Mouse (Mus musculus) E14TG2a.4 (cell line): ENCODE measurements around the gene Itpkb.

Experiments used
- H3K27me3 ChIP-seq: 2 replicates; pipeline ENCODE4 v1.6.1; 2014; ENCODE audit warnings: low read length, control low read depth; ENCODE audit not compliant: insufficient read depth
- H3K36me3 ChIP-seq: 2 replicates; pipeline ENCODE4 v1.6.1; 2014; ENCODE audit warnings: low read length, control low read depth; ENCODE audit not compliant: insufficient read depth
- H3K4me1 ChIP-seq: replicated peaks from 2 replicates; pipeline ENCODE4 v1.6.1; 2014; ENCODE audit warnings: low read depth, low read length, control low read depth
- H3K4me3 ChIP-seq: replicated peaks from 2 replicates; pipeline ENCODE4 v1.5.1; 2014; ENCODE audit warnings: mild to moderate bottlenecking, low read length
- H3K9me3 ChIP-seq: 2 replicates; pipeline ENCODE4 v1.6.1; 2014; ENCODE audit warnings: low read length, control low read depth
- CTCF ChIP-seq: conservative IDR thresholded peaks from 2 replicates; pipeline ENCODE4 v1.5.1; 2014; ENCODE audit warnings: low read length
- NANOG ChIP-seq: IDR thresholded peaks from 2 replicates; pipeline ENCODE4 v1.6.1; 2014; ENCODE audit warnings: borderline replicate concordance, low read length, mixed read lengths
- POU5F1 ChIP-seq: IDR thresholded peaks from 2 replicates; pipeline ENCODE4 v1.6.1; 2014; ENCODE audit warnings: low read length, borderline replicate concordance

Itpkb gene

GRCm38 (mm10) chr1:180290358-180290757, 39.9 kb upstream of the Itpkb start:
- peaks cover 27% of the 10 kb centered on the region for H3K4me1 ChIP-seq
- TF ChIP-seq NANOG (no peak), POU5F1 (no peak), CTCF (no peak)
- H3K4me3 ChIP-seq, result no peak overlapping the region
- H3K36me3 ChIP-seq, result no peaks in the 10 kb centered on the region
- H3K9me3 ChIP-seq, result no peaks in the 10 kb centered on the region
- H3K27me3 ChIP-seq, result peaks cover 12% of the 10 kb centered on the region

DNA sequence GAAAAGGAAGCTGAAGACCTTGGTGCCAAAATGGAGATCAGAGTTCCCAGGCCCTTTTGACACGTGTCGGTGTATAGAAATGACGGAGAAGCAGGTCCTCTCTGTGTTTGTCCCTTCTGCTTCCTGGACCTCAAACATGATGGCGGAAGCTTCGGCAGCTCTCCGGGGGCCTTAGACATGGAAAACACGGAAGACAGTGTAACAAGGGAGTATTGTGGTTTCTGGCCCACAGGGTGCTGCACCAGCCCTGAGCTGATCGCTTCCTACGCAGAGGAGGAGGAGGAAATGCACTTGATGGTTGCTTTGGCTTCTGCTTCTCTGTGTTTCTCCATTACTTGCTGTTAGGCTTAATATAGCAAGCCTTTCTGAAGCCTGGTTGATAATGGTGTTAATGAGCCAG, 34.2 kb upstream of the Itpkb start:
- Histone ChIP-seq H3K4me1 (peaks cover 9% of the 10 kb centered on the region), H3K4me3 (no peak overlapping the region), H3K36me3 (no peaks in the 10 kb centered on the region), H3K9me3 (no peaks in the 10 kb centered on the region), H3K27me3 (no peaks in the 10 kb centered on the region; the same call in 1 of the 2 replicates)
- TF ChIP-seq POU5F1, result no peak
- TF ChIP-seq CTCF, result no peak
- no peak for TF ChIP-seq NANOG

DNA sequence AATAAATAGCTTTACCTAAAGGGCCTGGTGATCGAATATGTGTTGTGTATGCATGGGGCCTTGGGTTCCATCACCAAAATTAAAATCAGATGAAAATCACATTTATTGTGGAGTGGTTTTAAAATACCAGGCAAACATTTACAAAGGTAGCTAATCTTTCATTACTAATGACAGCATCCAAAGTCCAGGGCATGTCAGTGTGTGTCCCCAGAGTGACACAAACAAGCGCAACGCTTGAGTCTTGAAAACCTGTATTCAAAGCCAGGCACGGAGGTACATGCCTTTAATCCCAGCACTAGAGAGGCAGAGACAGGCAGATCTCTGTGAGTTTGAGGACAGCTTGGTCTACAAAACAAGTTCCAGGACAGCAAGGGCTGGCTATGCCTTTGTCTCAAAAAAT, 30.6 kb upstream of the Itpkb start:
- Histone ChIP-seq H3K36me3 (no peaks in the 10 kb centered on the region), H3K27me3 (no peaks in the 10 kb centered on the region; the same call in 1 of the 2 replicates), H3K9me3 (no peaks in the 10 kb centered on the region), H3K4me1 (peaks cover 25% of the 10 kb centered on the region), H3K4me3 (no peak overlapping the region)
- TF ChIP-seq POU5F1, result no peak
- no peak for TF ChIP-seq CTCF
- TF ChIP-seq NANOG, result no peak

DNA sequence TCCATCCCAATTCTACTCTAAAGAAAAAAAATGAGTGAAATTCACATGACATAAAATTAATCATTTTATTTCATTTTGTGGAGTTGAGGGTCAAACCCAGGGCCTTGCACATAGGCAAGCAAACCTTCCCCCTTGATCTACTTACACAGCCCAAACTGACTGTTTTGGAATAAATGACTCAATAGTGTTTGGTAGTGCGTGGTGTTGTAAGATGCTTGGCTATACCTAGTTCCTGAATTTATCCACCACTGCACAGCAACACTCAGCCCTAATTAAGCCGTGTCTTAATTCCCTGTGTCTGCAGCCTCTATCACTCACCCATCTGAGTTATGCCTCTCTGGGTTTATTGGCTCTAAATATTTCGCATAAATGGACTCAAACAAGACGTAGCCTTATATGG, 30.0 kb upstream of the Itpkb start:
- TF ChIP-seq CTCF (no peak), POU5F1 (no peak), NANOG (no peak)
- no peaks in the 10 kb centered on the region for H3K36me3 ChIP-seq
- H3K4me1 ChIP-seq, result peaks cover 25% of the 10 kb centered on the region
- H3K27me3 ChIP-seq, result no peaks in the 10 kb centered on the region; the same call in 1 of the 2 replicates
- H3K9me3 ChIP-seq, result no peaks in the 10 kb centered on the region
- H3K4me3 ChIP-seq, result no peak overlapping the region

DNA sequence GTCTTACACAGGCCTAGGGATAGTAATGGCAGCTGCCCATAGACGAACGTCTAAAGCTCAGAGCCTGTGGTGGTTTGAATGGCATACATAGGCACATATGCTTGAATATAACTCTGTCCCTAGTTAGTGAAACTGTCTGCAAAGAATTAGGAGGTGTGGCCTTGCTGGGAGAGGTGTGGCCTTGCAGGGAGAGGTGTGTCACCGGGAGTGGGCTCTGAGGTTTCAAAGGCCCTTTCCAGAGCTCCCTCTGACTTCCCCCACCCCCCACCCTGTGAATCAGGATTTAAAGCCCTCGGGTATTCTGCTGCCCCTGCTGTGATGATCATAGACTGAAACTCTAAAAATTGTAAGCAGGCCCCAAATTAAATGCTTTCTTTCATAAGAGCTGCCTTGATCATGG, 29.3 kb upstream of the Itpkb start:
- no peaks in the 10 kb centered on the region for H3K36me3 ChIP-seq
- no peak for TF ChIP-seq NANOG
- TF ChIP-seq CTCF, result no peak
- TF ChIP-seq POU5F1, result no peak
- H3K9me3 ChIP-seq, result no peaks in the 10 kb centered on the region
- H3K27me3 ChIP-seq, result peaks cover 2% of the 10 kb centered on the region; the same call in 1 of the 2 replicates
- H3K4me3 ChIP-seq, result no peak overlapping the region
- H3K4me1 ChIP-seq, result peaks cover 25% of the 10 kb centered on the region

- H3K9me3 ChIP-seq, result no peaks in the 10 kb centered on the region
- H3K4me3 ChIP-seq, result no peak overlapping the region
- H3K27me3 ChIP-seq, result peaks cover 4% of the 10 kb centered on the region; the same call in 1 of the 2 replicates
- H3K4me1 ChIP-seq, result peaks cover 27% of the 10 kb centered on the region
- TF ChIP-seq CTCF, result no peak
- no peak for TF ChIP-seq POU5F1
- TF ChIP-seq NANOG, result no peak
- H3K36me3 ChIP-seq, result no peaks in the 10 kb centered on the region
Observed at GRCm38 (mm10) chr1:180302253-180303120, 27.8 kb upstream of the Itpkb start.

DNA sequence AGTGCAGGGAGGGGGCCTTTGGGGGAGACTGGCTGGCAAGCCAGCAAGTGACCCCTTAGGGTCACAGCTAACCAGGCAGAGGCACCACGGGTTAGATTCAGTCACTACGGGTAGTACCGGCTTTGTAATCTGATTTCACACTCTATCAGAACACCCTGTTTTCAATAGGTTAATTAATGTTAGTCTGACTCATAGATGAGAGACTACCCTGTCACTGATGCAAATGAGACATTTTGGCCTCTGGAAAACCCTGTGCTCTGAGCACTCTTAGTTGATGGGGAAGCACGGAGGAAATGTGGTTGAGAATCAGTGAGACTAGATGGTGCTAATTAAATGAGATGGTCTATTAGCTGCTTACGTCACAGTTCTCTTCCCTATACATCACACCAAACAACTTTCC, 26.7 kb upstream of the Itpkb start:
- Histone ChIP-seq H3K9me3 (no peaks in the 10 kb centered on the region), H3K27me3 (peaks cover 4% of the 10 kb centered on the region; the same call in 1 of the 2 replicates), H3K4me1 (peaks cover 37% of the 10 kb centered on the region), H3K36me3 (no peaks in the 10 kb centered on the region), H3K4me3 (no peak overlapping the region)
- no peak for TF ChIP-seq CTCF
- no peak for TF ChIP-seq POU5F1
- no peak for TF ChIP-seq NANOG

- no peaks in the 10 kb centered on the region for H3K36me3 ChIP-seq
- peaks cover 4% of the 10 kb centered on the region for H3K27me3 ChIP-seq
- H3K4me3 ChIP-seq, result no peak overlapping the region
- H3K4me1 ChIP-seq, result peaks cover 36% of the 10 kb centered on the region
- no peaks in the 10 kb centered on the region for H3K9me3 ChIP-seq
- TF ChIP-seq NANOG (no peak), CTCF (no peak), POU5F1 (no peak)
Observed at GRCm38 (mm10) chr1:180306889-180307288, 23.4 kb upstream of the Itpkb start.
